8 mouse cellular contexts compared by ENCODE assay signal in the genomic region with DNA sequence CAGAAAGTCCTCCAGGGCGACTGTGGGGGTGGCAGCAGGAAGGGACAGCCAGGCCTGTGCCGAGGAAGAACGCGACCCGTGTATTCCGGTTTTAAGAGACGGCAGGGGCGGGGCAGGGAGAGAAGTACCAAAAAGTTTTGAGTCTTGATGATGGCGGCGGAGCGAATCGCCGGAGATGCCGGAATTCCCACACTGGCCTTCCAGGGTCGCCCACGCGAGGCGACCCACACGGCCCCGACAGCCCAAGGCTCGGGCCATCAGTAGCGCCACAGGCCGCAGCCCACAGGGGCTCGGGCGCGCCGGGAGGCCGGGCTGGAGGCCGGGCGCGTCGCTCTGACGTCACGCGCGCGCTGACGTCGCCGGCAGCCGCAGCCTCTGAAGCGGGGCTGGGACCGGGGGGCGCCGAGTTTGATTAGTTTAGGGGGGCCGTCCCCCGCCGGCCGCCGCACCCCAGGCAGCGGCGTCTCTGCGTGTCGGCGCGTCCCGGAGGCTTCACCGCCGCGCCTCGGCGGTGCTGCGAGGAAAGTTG. TPM values are rescaled to one million over a fixed set of nuclear protein-coding genes. Genes with fewer than 3 reads are reported as not detected.
DNase-seq lines count a peak whose midpoint lies in the region; ATAC-seq lines count a peak whose summit lies in the region.

A gene (plus strand): TSS at position 366 of the 529 bp plus-strand sequence.

- intact Hi-C loops in left cerebral cortex, postnatal 4 days (cut with DNase I) = loop anchor here (5.0 kb wide), 3 partner anchors 86 to 171 kb away; no protein-coding TSS in a partner anchor

- no peaks in the 10 kb centered on the region for H3K9me3 ChIP-seq in intestine, embryonic 16.5 days (ENCODE audit: control insufficient read depth, low read length)
- no peaks in the 10 kb centered on the region for H3K9me3 ChIP-seq in midbrain, embryonic 11.5 days (ENCODE audit: control insufficient read depth, low read length)

- peak within 1 kb of the TSS; percentile 94 for H3K4me3 ChIP-seq in intestine, embryonic 16.5 days (ENCODE audit: low read length)
- peak within 1 kb of the TSS; percentile 95 for H3K4me3 ChIP-seq in midbrain, embryonic 11.5 days (ENCODE audit: low read depth, low read length)

- no peaks in the 10 kb centered on the region for H3K27me3 ChIP-seq in intestine, embryonic 16.5 days (replicated peaks; ENCODE audit: control insufficient read depth, insufficient read depth, low read length)
- H3K27me3 ChIP-seq in midbrain, embryonic 11.5 days (ENCODE audit: control insufficient read depth, insufficient read depth, low read length) = no peaks in the 10 kb centered on the region

- H3K9ac ChIP-seq in intestine, embryonic 16.5 days (ENCODE audit: low read depth, low read length) = peak within 1 kb of the TSS; percentile 84
- H3K9ac ChIP-seq in midbrain, embryonic 11.5 days (ENCODE audit: low read length) = peak within 1 kb of the TSS; percentile 88

- ATAC-seq in intestine, embryonic 16.5 days = peak; percentile 98
- peak; percentile 98 for ATAC-seq in midbrain, embryonic 11.5 days (ENCODE audit: low FRiP score)

- peaks cover 7% of the 10 kb centered on the region; the same call in 1 of the 2 replicates for H3K4me1 ChIP-seq in intestine, embryonic 16.5 days (ENCODE audit: control insufficient read depth, insufficient read depth, low read length)
- peaks cover 11% of the 10 kb centered on the region for H3K4me1 ChIP-seq in midbrain, embryonic 11.5 days (ENCODE audit: control insufficient read depth, insufficient read depth, low read length)

- peak within 1 kb of the TSS; percentile 76 for H3K27ac ChIP-seq in intestine, embryonic 16.5 days (ENCODE audit: low read length)
- peak within 1 kb of the TSS; percentile 61 for H3K27ac ChIP-seq in midbrain, embryonic 11.5 days (ENCODE audit: low read depth, low read length)

- H3K4me2 ChIP-seq in intestine, embryonic 16.5 days (ENCODE audit: low read depth, low read length) = peak within 1 kb of the TSS; percentile 83
- H3K4me2 ChIP-seq in midbrain, embryonic 11.5 days = peak within 1 kb of the TSS; percentile 62

- no peaks in the 10 kb centered on the region for H3K36me3 ChIP-seq in intestine, embryonic 16.5 days (ENCODE audit: control insufficient read depth, insufficient read depth, low read length)
- H3K36me3 ChIP-seq in midbrain, embryonic 11.5 days (ENCODE audit: control insufficient read depth, insufficient read depth, low read length) = no peaks in the 10 kb centered on the region

- under 1% methylated on average over 59 of the region's 63 CpGs for WGBS in intestine, embryonic 16.5 days
- WGBS in midbrain, embryonic 11.5 days = under 1% methylated on average over 58 of the region's 63 CpGs

- peak; percentile 85 for DNase-seq in adrenal gland, postnatal 10 days
- DNase-seq in embryo, embryonic 9.5 days (ENCODE audit: extremely low spot score) = peak; percentile 85
- DNase-seq in gonadal fat pad, adult 2 months (ENCODE audit: low read depth) = no peak
- peak; percentile 67 for DNase-seq in left cerebral cortex, postnatal 4 days
- DNase-seq in midbrain, embryonic 11.5 days (ENCODE audit: low spot score, missing footprints) = peak; percentile 99
- peak; percentile 75 for DNase-seq in right cerebral cortex, postnatal 4 days
- peak; percentile 85 for DNase-seq in yolk sac, embryonic 10.5 days (ENCODE audit: low spot score)

RNA-seq across cellular contexts. Expression of the gene that starts here (rescaled TPM):
- total RNA-seq in adrenal gland, postnatal 10 days (2021) = 10 to 100 TPM; 76.5 to 86.0 TPM
- 10.9 and 12.7 TPM in 2 replicates for polyA plus RNA-seq in gonadal fat pad, adult 2 months (2012; rRNA removed)
- polyA plus RNA-seq in intestine, embryonic 16.5 days (2015; fragmentation: Nextera tagmentation; extraction: Ambion mirVana) = 13.4 and 15.0 TPM in 2 replicates
- total RNA-seq in left cerebral cortex, postnatal 4 days (2021) = 100 to 1,000 TPM; 306 to 307 TPM
- 51.4 and 53.2 TPM in 2 replicates for polyA plus RNA-seq in midbrain, embryonic 11.5 days (2014; fragmentation: Nextera tagmentation; extraction: Ambion mirVana)
